Comparison of ENCODE assay signal across 8 mouse cellular contexts in the genomic region with DNA sequence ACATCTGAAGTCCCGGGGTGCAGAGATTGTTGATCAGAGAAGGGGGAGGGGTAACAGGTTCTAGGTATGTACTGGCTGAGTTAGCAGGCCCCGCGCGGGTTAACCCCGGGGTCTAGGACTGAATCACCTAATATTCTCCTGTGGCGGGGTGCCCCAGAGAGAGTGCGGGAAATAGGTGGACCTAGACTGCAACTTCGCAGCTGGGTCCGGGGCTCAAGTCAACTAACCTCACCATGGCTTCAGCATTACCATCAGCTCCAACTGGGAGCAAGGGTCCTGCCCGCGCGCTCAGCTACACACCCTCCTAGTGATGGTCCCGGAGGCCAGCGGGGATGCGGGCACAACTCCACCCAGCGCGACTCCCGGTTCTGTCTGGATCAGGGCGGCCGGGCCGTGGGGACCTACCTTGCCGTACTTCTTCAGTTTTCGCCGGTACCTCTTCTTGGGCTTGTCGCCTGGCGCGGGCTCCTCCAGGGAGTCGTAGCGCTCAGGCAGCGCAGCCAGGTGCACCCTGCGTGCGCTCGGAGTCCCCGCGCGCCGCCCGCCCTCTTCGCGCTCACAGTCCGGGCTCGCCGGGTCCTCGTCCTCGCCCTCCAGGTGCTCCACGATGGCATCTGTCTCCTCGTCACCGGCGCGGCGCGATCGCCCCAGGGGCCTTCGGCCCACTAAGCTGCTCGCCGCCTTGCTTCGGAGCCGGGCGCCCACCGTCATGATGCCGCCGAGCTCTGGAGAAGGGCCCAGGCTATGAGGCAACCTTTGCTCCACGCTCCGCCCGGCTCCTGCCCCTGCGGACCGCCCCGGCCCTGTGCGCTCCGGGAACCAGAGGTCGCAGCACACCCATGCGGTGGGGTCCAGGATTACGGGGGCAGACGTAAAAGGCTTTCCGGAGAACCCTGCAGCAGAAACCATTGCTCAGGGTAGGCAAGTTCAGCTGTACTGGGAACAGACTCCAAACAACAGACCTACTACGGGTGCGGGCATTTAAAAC. TPM values are rescaled to one million over a fixed set of nuclear protein-coding genes. Genes with fewer than 3 reads are reported as not detected.
DNase-seq lines count a peak whose midpoint lies in the region; ATAC-seq lines count a peak whose summit lies in the region.

A gene (minus strand): TSS at position 938 of the 988 bp plus-strand sequence.

- peaks cover 22% of the 10 kb centered on the region for H3K27me3 ChIP-seq in hindbrain, embryonic 16.5 days (replicated peaks; ENCODE audit: control insufficient read depth, insufficient read depth, low read length)
- H3K27me3 ChIP-seq in limb, embryonic 11.5 days (ENCODE audit: control insufficient read depth, insufficient read depth, low read length) = peaks cover 29% of the 10 kb centered on the region

- peak; percentile 85 to 90 for DNase-seq in adrenal gland, adult (ENCODE audit: inconsistent age in 2 of 2, low spot score in 1 of 2)
- peak; percentile 73 for DNase-seq in embryo, embryonic 10.5 days (ENCODE audit: low spot score)
- DNase-seq in gastrocnemius, postnatal 36 days = peak; percentile 64 to 68
- peak; percentile 70 for DNase-seq in limb, embryonic 11.5 days (ENCODE audit: low spot score)
- DNase-seq in mesoderm, embryonic 11.5 days (ENCODE audit: low read depth, low spot score) = peak; percentile 58
- peak; percentile 78 for DNase-seq in testis, postnatal 10 days (ENCODE audit: low spot score)
- DNase-seq in right cerebral cortex, postnatal 36 days (ENCODE audit: low spot score in 2 of 2) = no peak

- H3K36me3 ChIP-seq in hindbrain, embryonic 16.5 days (ENCODE audit: control insufficient read depth, insufficient read depth, low read length) = no peaks in the 10 kb centered on the region
- no peaks in the 10 kb centered on the region for H3K36me3 ChIP-seq in limb, embryonic 11.5 days (ENCODE audit: control insufficient read depth, insufficient read depth, low read length)

- intact Hi-C loops in gastrocnemius, postnatal 36 days (cut with DNase I) = loop anchor here (2.0 kb wide), 1 partner anchor 30 kb away; no protein-coding TSS in a partner anchor

- H3K9me3 ChIP-seq in hindbrain, embryonic 16.5 days (ENCODE audit: control insufficient read depth, low read length) = no peaks in the 10 kb centered on the region; the same call in 1 of the 2 replicates
- H3K9me3 ChIP-seq in limb, embryonic 11.5 days (ENCODE audit: control insufficient read depth, low read length) = no peaks in the 10 kb centered on the region

- H3K4me1 ChIP-seq in hindbrain, embryonic 16.5 days (ENCODE audit: control insufficient read depth, insufficient read depth, low read depth, low read length) = peaks cover 8% of the 10 kb centered on the region
- 0 out of 2 replicates have a peak, but pooled peaks cover 3% of the 10 kb centered on the region for H3K4me1 ChIP-seq in limb, embryonic 11.5 days (ENCODE audit: control insufficient read depth, insufficient read depth, low read length)

- 3% methylated on average over 67 of the region's 77 CpGs for WGBS in hindbrain, embryonic 16.5 days
- 3% methylated on average over 77 of the region's 77 CpGs for WGBS in limb, embryonic 11.5 days

- peak within 1 kb of the TSS; percentile 67 for H3K9ac ChIP-seq in hindbrain, embryonic 16.5 days (ENCODE audit: low read depth, low read length)
- H3K9ac ChIP-seq in limb, embryonic 11.5 days (ENCODE audit: low read length) = peak within 1 kb of the TSS; percentile 47

- no peak within 1 kb of the TSS for H3K27ac ChIP-seq in hindbrain, embryonic 16.5 days (ENCODE audit: low read depth, low read length)
- H3K27ac ChIP-seq in limb, embryonic 11.5 days (replicated peaks; ENCODE audit: low read depth, low read length) = no peak within 1 kb of the TSS

- peak within 1 kb of the TSS; percentile 57 for H3K4me3 ChIP-seq in hindbrain, embryonic 16.5 days (ENCODE audit: low read length)
- H3K4me3 ChIP-seq in limb, embryonic 11.5 days (ENCODE audit: low read depth, low read length) = peak within 1 kb of the TSS; percentile 47

- H3K4me2 ChIP-seq in hindbrain, embryonic 16.5 days (ENCODE audit: low read length) = peak within 1 kb of the TSS; percentile 95
- peak within 1 kb of the TSS; percentile 89 for H3K4me2 ChIP-seq in limb, embryonic 11.5 days (ENCODE audit: low read depth, severe bottlenecking)

- ATAC-seq in hindbrain, embryonic 16.5 days = peak; percentile 52; the same call in 1 of the 2 replicates
- peak; percentile 83 for ATAC-seq in limb, embryonic 11.5 days (ENCODE audit: insufficient number of reproducible peaks, low FRiP score, low TSS enrichment, low read depth)

RNA-seq across cellular contexts. Expression of the gene that starts here (rescaled TPM):
- 10 to 100 TPM; 12.0 to 12.4 TPM for total RNA-seq in gastrocnemius, postnatal 36 days (2021)
- polyA plus RNA-seq in hindbrain, embryonic 16.5 days (2015; fragmentation: Nextera tagmentation; extraction: Ambion mirVana) = 0.97 and 1.0 TPM in 2 replicates
- polyA plus RNA-seq in limb, embryonic 11.5 days (2014; fragmentation: Nextera tagmentation; extraction: Ambion mirVana) = 0.62 and 0.99 TPM in 2 replicates

Comparison
In these comparisons a context has a peak if more than half of its experiments do, and no peak if none do; other contexts are left out.
1. Peak in DNase-seq, ATAC-seq, H3K4me3 ChIP-seq, H3K9ac ChIP-seq and H3K4me2 ChIP-seq in limb, embryonic 11.5 days; RNA of the gene not detected or under 1 TPM.
2. DNase-seq: peak in adrenal gland, adult (2 of 2), embryo, embryonic 10.5 days (single experiment), gastrocnemius, postnatal 36 days (2 of 2), mesoderm, embryonic 11.5 days (single experiment) and testis, postnatal 10 days (single experiment); none in right cerebral cortex, postnatal 36 days (0 of 2).